In genomic region chr9:63791275-63791674, GRCm38 (mm10) we compare ENCODE assay signal across 11 mouse cellular contexts. TPM values are rescaled to one million over a fixed set of nuclear protein-coding genes. Genes with fewer than 3 reads are reported as not detected.
DNase-seq lines count a peak whose midpoint lies in the region; ATAC-seq lines count a peak whose summit lies in the region.
"Had no signal": no experiment of that assay in that cellular context is flagged by ENCODE, and none has a peak within 500 bp of the region (broad histone marks: within the 10 kb centered on the region; RNA-seq: fewer than 3 reads in every experiment).

No protein-coding gene starts in this region.

- 18% methylated on average over 6 of the region's 6 CpGs for WGBS in heart, embryonic 15.5 days
- 54% methylated on average over 6 of the region's 6 CpGs for WGBS in forebrain, embryonic 14.5 days

- H3K27ac ChIP-seq in heart, embryonic 15.5 days, result peak overlapping the region; percentile 27; the same call in 1 of the 2 replicates
- no peak overlapping the region for H3K27ac ChIP-seq in forebrain, embryonic 14.5 days (ENCODE audit: low read depth, low read length)
- H3K27ac ChIP-seq: neural tube, embryonic 12.5 days had no signal

- H3K9ac ChIP-seq in heart, embryonic 15.5 days, result no peak overlapping the region
- H3K9ac ChIP-seq in forebrain, embryonic 14.5 days (ENCODE audit: low read length), result no peak overlapping the region
- H3K9ac ChIP-seq: neural tube, embryonic 12.5 days had no signal

- peak; percentile 39 to 70 for DNase-seq in adrenal gland, adult (ENCODE audit: inconsistent age in 2 of 2, low spot score in 1 of 2)
- DNase-seq in adrenal gland, adult 18-20 months (ENCODE audit: low spot score in 2 of 2), result no peak
- peak; percentile 50 for DNase-seq in MN1 (ENCODE audit: low spot score)
- DNase-seq in kidney, postnatal 36 days, result peak; percentile 72 to 75
- DNase-seq in B cell, adult 2 months, result no peak
- no peak for DNase-seq in forebrain, embryonic 14.5 days (ENCODE audit: low spot score)
- no peak for DNase-seq in T-cell, adult 2 months (ENCODE audit: low spot score)
- DNase-seq: thymus, postnatal 14 days had no signal

- H3K9me3 ChIP-seq in heart, embryonic 15.5 days (replicated peaks), result no peaks in the 10 kb centered on the region
- H3K9me3 ChIP-seq in forebrain, embryonic 14.5 days (replicated peaks; ENCODE audit: control insufficient read depth, low read length), result no peaks in the 10 kb centered on the region
- H3K9me3 ChIP-seq: neural tube, embryonic 12.5 days had no signal

- no peaks in the 10 kb centered on the region for H3K36me3 ChIP-seq in heart, embryonic 15.5 days
- H3K36me3 ChIP-seq in forebrain, embryonic 14.5 days (ENCODE audit: control insufficient read depth, insufficient read depth, low read length), result no peaks in the 10 kb centered on the region
- H3K36me3 ChIP-seq: neural tube, embryonic 12.5 days had no signal

- H3K4me2 ChIP-seq in heart, embryonic 15.5 days, result no peak overlapping the region
- H3K4me2 ChIP-seq in forebrain, embryonic 14.5 days (ENCODE audit: low read length), result no peak overlapping the region
- H3K4me2 ChIP-seq: neural tube, embryonic 12.5 days had no signal

- H3K4me3 ChIP-seq in heart, embryonic 15.5 days, result no peak overlapping the region
- H3K4me3 ChIP-seq in forebrain, embryonic 14.5 days (ENCODE audit: low read depth, low read length), result no peak overlapping the region
- H3K4me3 ChIP-seq: erythroblast, embryonic 14.5 days; neural tube, embryonic 12.5 days had no signal

- no peaks in the 10 kb centered on the region for H3K27me3 ChIP-seq in heart, embryonic 15.5 days
- no peaks in the 10 kb centered on the region for H3K27me3 ChIP-seq in forebrain, embryonic 14.5 days (replicated peaks; ENCODE audit: control insufficient read depth, insufficient read depth, low read length)

- ATAC-seq in heart, embryonic 15.5 days (replicated peaks; ENCODE audit: insufficient number of reproducible peaks, insufficient read depth, low FRiP score, low read depth), result 0 out of 2 replicates have a peak, but pooled peaks have one; percentile 19
- ATAC-seq in forebrain, embryonic 14.5 days, result no peak

- peaks cover 41% of the 10 kb centered on the region for H3K4me1 ChIP-seq in heart, embryonic 15.5 days (replicated peaks)
- H3K4me1 ChIP-seq in forebrain, embryonic 14.5 days (ENCODE audit: control insufficient read depth, insufficient read depth, low read length), result no peaks in the 10 kb centered on the region

RNA-seq across cellular contexts. Expression of gene Smad3, which starts 33.5 kb away (rescaled TPM):
- total RNA-seq in adrenal gland, adult 18-20 months (2021), result 10 to 100 TPM; 24.6 to 25.2 TPM
- 11.6 and 14.8 TPM in 2 replicates for polyA plus RNA-seq in heart, embryonic 15.5 days (2015; fragmentation: Nextera tagmentation; extraction: Ambion mirVana)
- polyA plus RNA-seq in forebrain, embryonic 14.5 days (2014; fragmentation: Nextera tagmentation; extraction: Ambion mirVana), result 5.1 and 5.4 TPM in 2 replicates

Comparison
In these comparisons a context has a peak if more than half of its experiments do, and no peak if none do; other contexts are left out.
1. DNase-seq: peak in adrenal gland, adult (2 of 2), MN1 (single experiment) and kidney, postnatal 36 days (2 of 2); none in adrenal gland, adult 18-20 months (0 of 2), B cell, adult 2 months (0 of 2), forebrain, embryonic 14.5 days (single experiment) and T-cell, adult 2 months (single experiment).